Mouse (Mus musculus): ENCODE measurements around the gene Tas1r3. TPM values are rescaled to one million over a fixed set of nuclear protein-coding genes. Genes with fewer than 3 reads are reported as not detected.

Tas1r3 gene
- polyA plus RNA-seq, 1 experiment from 2014 or later: 0.57 TPM

GRCm38 (mm10) chr4:155811929-155812664 lies 51.1 kb downstream of the Tas1r3 start, which contains the start of gene Ccnl2:
Gene Ccnl2 (plus strand): TSS chr4:155812489.
- H3K4me2 ChIP-seq: peak within 1 kb of the TSS; percentile 97
- peaks cover 32% of the 10 kb centered on the region for H3K4me1 ChIP-seq (replicated peaks)
- no peaks in the 10 kb centered on the region for H3K9me3 ChIP-seq
- peak within 1 kb of the TSS; percentile 100 for H3K4me3 ChIP-seq
- WGBS: under 1% methylated on average over 60 of the region's 60 CpGs
- peak within 1 kb of the TSS; percentile 92 for H3K27ac ChIP-seq
- peak; percentile 99 for ATAC-seq (ENCODE audit: low FRiP score)
- H3K36me3 ChIP-seq: peaks cover 72% of the 10 kb centered on the region
- peak within 1 kb of the TSS; percentile 100 for H3K9ac ChIP-seq
- H3K27me3 ChIP-seq: no peaks in the 10 kb centered on the region

Small RNA genes lying within 50 kb of the gene (microRNA-seq; reads per million reads assigned to microRNA genes)
- gene Gm22991: not detected

Other genes with a start within 250 kb of the Tas1r3 start
- gene Cdk11b, start 238.5 kb downstream of the Tas1r3 start, polyA plus RNA-seq (2015; fragmentation: Nextera tagmentation; extraction: Ambion mirVana): 65.2 and 65.8 TPM in 2 replicates
- gene Gm10563, start 218.0 kb downstream of the Tas1r3 start, polyA plus RNA-seq (2015; fragmentation: Nextera tagmentation; extraction: Ambion mirVana): not detected in 2 replicates
- gene Mmp23, start 210.0 kb downstream of the Tas1r3 start, polyA plus RNA-seq (2015; fragmentation: Nextera tagmentation; extraction: Ambion mirVana): 3.9 and 4.5 TPM in 2 replicates
- gene Mib2, start 194.2 kb downstream of the Tas1r3 start, polyA plus RNA-seq (2015; fragmentation: Nextera tagmentation; extraction: Ambion mirVana): 39.4 and 40.3 TPM in 2 replicates
- gene Fndc10, start 169.0 kb downstream of the Tas1r3 start, polyA plus RNA-seq (2015; fragmentation: Nextera tagmentation; extraction: Ambion mirVana): 7.5 and 7.9 TPM in 2 replicates
- gene Ssu72, start 158.6 kb downstream of the Tas1r3 start, polyA plus RNA-seq (2015; fragmentation: Nextera tagmentation; extraction: Ambion mirVana): 171 and 177 TPM in 2 replicates
- 11.6 and 12.0 TPM in 2 replicates for gene Tmem240, start 128.6 kb downstream of the Tas1r3 start, polyA plus RNA-seq (2015; fragmentation: Nextera tagmentation; extraction: Ambion mirVana)
- gene Atad3a, start 102.3 kb downstream of the Tas1r3 start, polyA plus RNA-seq (2015; fragmentation: Nextera tagmentation; extraction: Ambion mirVana): 78.1 and 82.3 TPM in 2 replicates
- 23.2 and 24.4 TPM in 2 replicates for gene Vwa1, start 88.7 kb downstream of the Tas1r3 start, polyA plus RNA-seq (2015; fragmentation: Nextera tagmentation; extraction: Ambion mirVana)
- 0.49 and 0.62 TPM in 2 replicates for gene Tmem88b, start 77.5 kb downstream of the Tas1r3 start, polyA plus RNA-seq (2015; fragmentation: Nextera tagmentation; extraction: Ambion mirVana)
- not detected in 2 replicates for gene Ankrd65, start 72.9 kb downstream of the Tas1r3 start, polyA plus RNA-seq (2015; fragmentation: Nextera tagmentation; extraction: Ambion mirVana)
- gene Mrpl20, start 60.5 kb downstream of the Tas1r3 start, polyA plus RNA-seq (2015; fragmentation: Nextera tagmentation; extraction: Ambion mirVana): 253 and 261 TPM in 2 replicates
- gene Ccnl2, start 50.9 kb downstream of the Tas1r3 start, polyA plus RNA-seq (2015; fragmentation: Nextera tagmentation; extraction: Ambion mirVana): 171 and 173 TPM in 2 replicates
- 142 and 148 TPM in 2 replicates for gene Aurkaip1, start 32.1 kb downstream of the Tas1r3 start, polyA plus RNA-seq (2015; fragmentation: Nextera tagmentation; extraction: Ambion mirVana)
- gene Mxra8, start 23.7 kb downstream of the Tas1r3 start, polyA plus RNA-seq (2015; fragmentation: Nextera tagmentation; extraction: Ambion mirVana): 30.8 and 34.4 TPM in 2 replicates
- gene Dvl1, start 16.0 kb downstream of the Tas1r3 start, polyA plus RNA-seq (2015; fragmentation: Nextera tagmentation; extraction: Ambion mirVana): 7.8 and 8.5 TPM in 2 replicates
- gene Cptp, start 6.1 kb upstream of the Tas1r3 start, polyA plus RNA-seq (2015; fragmentation: Nextera tagmentation; extraction: Ambion mirVana): 23.3 and 24.1 TPM in 2 replicates
- 74.8 and 79.2 TPM in 2 replicates for gene Ints11, start 6.2 kb upstream of the Tas1r3 start, polyA plus RNA-seq (2015; fragmentation: Nextera tagmentation; extraction: Ambion mirVana)
- 52.6 and 54.8 TPM in 2 replicates for gene Pusl1, start 28.4 kb upstream of the Tas1r3 start, polyA plus RNA-seq (2015; fragmentation: Nextera tagmentation; extraction: Ambion mirVana)
- 71.0 and 77.0 TPM in 2 replicates for gene Acap3, start 28.5 kb upstream of the Tas1r3 start, polyA plus RNA-seq (2015; fragmentation: Nextera tagmentation; extraction: Ambion mirVana)
- gene Ube2j2, start 80.5 kb upstream of the Tas1r3 start, polyA plus RNA-seq (2015; fragmentation: Nextera tagmentation; extraction: Ambion mirVana): 123 and 127 TPM in 2 replicates
- 9.2 and 12.3 TPM in 2 replicates for gene C1qtnf12, start 99.0 kb upstream of the Tas1r3 start, polyA plus RNA-seq (2015; fragmentation: Nextera tagmentation; extraction: Ambion mirVana)
- 26.6 and 27.6 TPM in 2 replicates for gene B3galt6, start 129.3 kb upstream of the Tas1r3 start, polyA plus RNA-seq (2015; fragmentation: Nextera tagmentation; extraction: Ambion mirVana)
- 126 and 127 TPM in 2 replicates for gene Sdf4, start 129.5 kb upstream of the Tas1r3 start, polyA plus RNA-seq (2015; fragmentation: Nextera tagmentation; extraction: Ambion mirVana)
- gene Tnfrsf4, start 150.5 kb upstream of the Tas1r3 start, polyA plus RNA-seq (2015; fragmentation: Nextera tagmentation; extraction: Ambion mirVana): 0.55 and 1.0 TPM in 2 replicates
- 2.3 and 2.9 TPM in 2 replicates for gene Tnfrsf18, start 162.8 kb upstream of the Tas1r3 start, polyA plus RNA-seq (2015; fragmentation: Nextera tagmentation; extraction: Ambion mirVana)
- gene Ttll10, start 196.1 kb upstream of the Tas1r3 start, polyA plus RNA-seq (2015; fragmentation: Nextera tagmentation; extraction: Ambion mirVana): not detected in 2 replicates
- 32.1 and 32.7 TPM in 2 replicates for gene 9430015G10Rik, start 246.6 kb upstream of the Tas1r3 start, polyA plus RNA-seq (2015; fragmentation: Nextera tagmentation; extraction: Ambion mirVana)

All from hindbrain, embryonic 13.5 days (tissue).